Mouse (Mus musculus) limb, embryonic 11.5 days (tissue): ENCODE data around the gene Mlxip. TPM values are rescaled to one million over a fixed set of nuclear protein-coding genes. Genes with fewer than 3 reads are reported as not detected.

Source experiments
- ATAC-seq: fragments of 200-750 bp; cut with Nextera tagmentation; 2 replicates; pipeline ENCODE4 v1.8.0; 2017; ENCODE audit warnings: low read depth; ENCODE audit not compliant: insufficient number of reproducible peaks, low FRiP score, low TSS enrichment
- DNase-seq: peaks from one replicate; pipeline ENCODE4 v3.0.0-alpha.2; 2015; ENCODE audit warnings: low spot score
- H3K27ac ChIP-seq: fragments of 300-500 bp; sonication (generic); replicated peaks from 2 replicates; pipeline ENCODE4 v1.5.1; 2014; ENCODE audit warnings: low read depth, mild to moderate bottlenecking, low read length
- H3K27me3 ChIP-seq: fragments of 300-500 bp; sonication (generic); 2 replicates; pipeline ENCODE4 v1.6.1; 2014; ENCODE audit warnings: mild to moderate bottlenecking, low read length, mixed read lengths; ENCODE audit not compliant: control insufficient read depth, insufficient read depth
- H3K36me3 ChIP-seq: fragments of 300-500 bp; sonication (generic); 2 replicates; pipeline ENCODE4 v1.6.1; 2014; ENCODE audit warnings: mild to moderate bottlenecking, low read length, moderate library complexity, mixed read lengths; ENCODE audit not compliant: control insufficient read depth, insufficient read depth
- H3K4me1 ChIP-seq: fragments of 300-500 bp; sonication (generic); 2 replicates; pipeline ENCODE4 v1.6.1; 2014; ENCODE audit warnings: low read length, mixed read lengths; ENCODE audit not compliant: control insufficient read depth, insufficient read depth
- H3K4me2 ChIP-seq: fragments of 300-500 bp; sonication (generic); 2 replicates; pipeline ENCODE4 v1.6.1; 2014; ENCODE audit warnings: low read depth, mild to moderate bottlenecking, moderate library complexity; ENCODE audit not compliant: severe bottlenecking
- H3K4me3 ChIP-seq: fragments of 300-500 bp; sonication (generic); 2 replicates; pipeline ENCODE4 v1.5.1; 2014; ENCODE audit warnings: low read depth, low read length
- H3K9ac ChIP-seq: fragments of 300-500 bp; sonication (generic); 2 replicates; pipeline ENCODE4 v1.6.1; 2014; ENCODE audit warnings: mild to moderate bottlenecking, low read length
- H3K9me3 ChIP-seq: fragments of 300-500 bp; sonication (generic); 2 replicates; pipeline ENCODE4 v1.6.1; 2016; ENCODE audit warnings: low read length; ENCODE audit not compliant: control insufficient read depth
- WGBS: fragments of 180-500 bp; shearing (Covaris S2); extraction: QIAGEN DNeasy Blood & Tissue Kit; methylation state at CpG from one replicate; pipeline ENCODE4 v1.1.7; 2014; 5-methylcytosine and 5-hydroxymethylcytosine counted together
- polyA plus RNA-seq: library from polyadenylated mRNA; unstranded; fragments of >200 nt; fragmentation: Nextera tagmentation; extraction: Ambion mirVana; gene quantifications from 2 replicates; pipeline ENCODE4 v1.2.1, GENCODE M21; 2014

Mlxip gene
- polyA plus RNA-seq, 1 experiment from 2014 or later: 19.3 TPM

DNA sequence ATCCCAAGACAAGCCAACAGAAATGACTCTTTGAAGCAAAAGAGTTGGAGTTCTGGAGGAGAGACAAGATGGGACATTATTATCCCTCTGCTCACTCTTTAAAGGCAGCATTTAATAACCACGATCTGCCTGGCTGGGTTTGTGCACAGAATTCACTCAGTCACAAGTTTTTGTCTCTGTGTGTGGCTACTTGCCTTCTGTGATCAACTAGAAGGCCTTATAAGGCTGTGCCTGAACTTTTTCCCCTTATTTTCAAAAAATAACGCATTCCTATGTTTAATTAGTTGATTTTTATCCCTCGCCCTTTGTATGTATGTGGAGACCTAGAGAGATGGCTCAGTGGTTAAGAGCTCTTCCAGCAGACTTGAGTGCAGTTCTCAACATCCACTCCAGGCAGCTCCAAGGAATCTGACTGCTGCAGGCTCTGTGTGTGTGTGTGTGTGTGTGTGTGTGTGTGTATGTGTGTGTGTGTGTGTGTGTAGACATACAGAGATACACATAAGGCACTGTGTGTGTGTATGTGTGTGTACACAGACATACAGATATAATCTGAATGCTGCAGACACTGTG lies 37.8 kb downstream of the Mlxip start:
- Histone ChIP-seq H3K4me3 (no peak overlapping the region), H3K4me2 (no peak overlapping the region), H3K27ac (no peak overlapping the region), H3K9ac (no peak overlapping the region), H3K36me3 (no peaks in the 10 kb centered on the region), H3K9me3 (no peaks in the 10 kb centered on the region), H3K4me1 (no peaks in the 10 kb centered on the region), H3K27me3 (no peaks in the 10 kb centered on the region)
- WGBS: 93% methylated on average over 3 of the region's 3 CpGs
- DNase-seq: no peak
- ATAC-seq: no peak

DNA sequence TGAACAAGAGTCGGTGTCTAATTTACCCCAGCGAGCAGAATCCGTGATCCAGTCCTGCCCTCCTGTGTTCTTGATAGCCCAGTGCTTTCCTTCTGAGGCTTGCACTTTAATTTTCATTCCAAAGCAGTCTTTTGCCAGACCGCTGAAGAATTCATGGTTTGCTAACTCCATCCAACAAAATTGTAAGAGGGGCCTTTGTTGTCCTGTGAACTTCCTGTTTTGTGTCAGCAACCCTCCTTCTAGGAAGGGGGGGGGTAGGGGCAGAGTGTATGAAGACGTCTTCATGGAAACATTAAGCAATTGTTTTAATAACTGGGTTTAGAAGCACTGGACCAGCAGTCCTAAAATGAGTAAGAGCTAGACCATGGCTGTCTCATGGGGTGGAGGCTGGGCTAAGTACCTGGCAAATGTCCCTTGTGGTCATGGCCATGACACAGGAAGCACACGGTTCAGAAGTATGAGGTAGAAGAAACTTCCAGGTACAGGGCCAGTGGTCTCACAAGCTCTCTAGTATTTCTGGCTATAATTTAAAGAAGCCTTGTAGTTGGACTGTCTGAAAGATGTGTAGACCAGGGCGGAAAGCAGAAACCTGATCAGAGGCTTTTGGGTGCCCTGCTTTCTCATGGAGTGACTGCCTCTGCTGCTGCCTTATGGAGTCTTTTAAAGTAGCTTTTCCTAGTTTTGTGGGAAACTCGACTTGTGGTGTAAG lies 41.6 kb downstream of the Mlxip start:
- ATAC-seq: no peak
- WGBS: 77% methylated on average over 8 of the region's 8 CpGs
- no peak overlapping the region for H3K9ac ChIP-seq

DNA sequence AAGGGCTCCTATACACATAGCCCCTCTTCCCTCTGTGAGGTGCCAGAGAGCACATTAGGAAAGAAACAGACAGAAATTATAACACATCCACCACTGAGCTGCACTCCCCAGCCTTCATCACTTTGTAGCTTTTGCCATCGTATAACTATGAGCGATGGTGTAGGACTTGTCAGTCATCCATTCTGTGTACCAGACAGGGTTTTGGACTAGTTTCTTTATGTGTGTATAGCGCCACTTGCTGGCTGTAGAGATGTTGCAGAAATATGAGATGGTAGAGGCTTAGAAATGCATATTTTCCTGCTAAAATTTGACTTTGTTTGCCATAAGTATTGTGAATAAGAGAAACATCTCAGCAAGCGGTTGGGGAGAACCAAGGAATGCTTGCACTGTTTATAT lies 42.2 kb downstream of the Mlxip start:
- ATAC-seq: no peak
- H3K36me3 ChIP-seq: no peaks in the 10 kb centered on the region
- WGBS: 64% methylated on average over 4 of the region's 4 CpGs
- no peak overlapping the region for H3K4me3 ChIP-seq
- H3K27me3 ChIP-seq: no peaks in the 10 kb centered on the region
- peak; percentile 63 for DNase-seq
- H3K9ac ChIP-seq: no peak overlapping the region
- no peak overlapping the region for H3K27ac ChIP-seq
- no peak overlapping the region for H3K4me2 ChIP-seq
- H3K4me1 ChIP-seq: no peaks in the 10 kb centered on the region
- H3K9me3 ChIP-seq: no peaks in the 10 kb centered on the region

More for the DNA sequence above, 41.6 kb downstream of the Mlxip start:
- H3K9me3 ChIP-seq: no peaks in the 10 kb centered on the region
- H3K36me3 ChIP-seq: no peaks in the 10 kb centered on the region
- H3K4me1 ChIP-seq: no peaks in the 10 kb centered on the region
- no peak overlapping the region for H3K4me3 ChIP-seq
- no peaks in the 10 kb centered on the region for H3K27me3 ChIP-seq
- no peak overlapping the region for H3K27ac ChIP-seq
- DNase-seq: no peak
- no peak overlapping the region for H3K4me2 ChIP-seq

DNA sequence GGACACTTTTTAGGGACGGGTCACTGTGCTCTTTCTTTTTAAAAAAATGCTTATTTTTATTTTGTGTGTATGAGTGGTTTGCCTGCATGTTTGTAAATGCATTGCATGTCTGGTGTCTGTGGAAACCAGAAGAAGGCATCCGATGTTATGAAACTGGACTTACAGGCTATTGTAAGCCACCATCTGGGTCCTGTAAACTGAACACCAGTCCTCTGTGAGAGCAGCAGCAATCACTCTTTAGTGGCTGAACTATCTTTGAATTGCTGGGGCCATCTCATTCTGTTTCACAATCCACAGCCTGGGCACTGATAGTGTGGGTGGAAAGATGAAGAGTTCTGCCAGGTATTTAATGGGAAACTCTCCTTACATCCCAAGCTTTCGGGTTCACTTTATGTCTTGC lies 43.8 kb downstream of the Mlxip start:
- H3K9ac ChIP-seq: no peak overlapping the region
- no peak overlapping the region for H3K4me3 ChIP-seq
- no peaks in the 10 kb centered on the region for H3K27me3 ChIP-seq
- no peak for DNase-seq
- H3K36me3 ChIP-seq: 0 out of 2 replicates have a peak, but pooled peaks cover 2% of the 10 kb centered on the region
- WGBS: 91% methylated on average over 3 of the region's 3 CpGs
- H3K4me1 ChIP-seq: no peaks in the 10 kb centered on the region
- H3K9me3 ChIP-seq: no peaks in the 10 kb centered on the region
- H3K27ac ChIP-seq: no peak overlapping the region
- ATAC-seq: no peak
- no peak overlapping the region for H3K4me2 ChIP-seq

DNA sequence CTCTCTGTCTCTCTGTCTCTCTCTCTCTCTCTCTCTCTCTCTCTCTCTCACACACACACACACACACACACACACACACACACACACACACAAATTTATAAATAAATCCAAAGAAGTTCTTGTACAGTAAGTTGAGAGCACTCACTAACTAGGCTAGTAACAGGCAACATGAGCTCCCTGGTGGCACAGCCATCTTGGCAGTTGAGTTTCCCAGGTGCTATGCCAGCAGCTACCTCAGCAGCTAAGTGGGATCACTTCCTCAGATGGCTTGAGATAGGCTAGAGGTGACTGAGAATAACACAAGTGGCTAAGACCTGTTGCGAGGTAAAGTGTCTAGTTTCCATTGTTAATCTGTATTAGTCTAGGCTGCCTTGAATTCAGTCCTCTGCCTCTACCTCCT lies 44.7 kb downstream of the Mlxip start:
- H3K4me2 ChIP-seq: no peak overlapping the region
- ATAC-seq (no peak), DNase-seq (no peak)
- H3K9ac ChIP-seq: no peak overlapping the region
- H3K27ac ChIP-seq: no peak overlapping the region
- H3K9me3 ChIP-seq: no peaks in the 10 kb centered on the region
- H3K36me3 ChIP-seq: 0 out of 2 replicates have a peak, but pooled peaks cover 2% of the 10 kb centered on the region
- no peak overlapping the region for H3K4me3 ChIP-seq
- no peaks in the 10 kb centered on the region for H3K4me1 ChIP-seq
- 100% methylated on average over 1 of the region's 1 CpGs for WGBS
- H3K27me3 ChIP-seq: no peaks in the 10 kb centered on the region

DNA sequence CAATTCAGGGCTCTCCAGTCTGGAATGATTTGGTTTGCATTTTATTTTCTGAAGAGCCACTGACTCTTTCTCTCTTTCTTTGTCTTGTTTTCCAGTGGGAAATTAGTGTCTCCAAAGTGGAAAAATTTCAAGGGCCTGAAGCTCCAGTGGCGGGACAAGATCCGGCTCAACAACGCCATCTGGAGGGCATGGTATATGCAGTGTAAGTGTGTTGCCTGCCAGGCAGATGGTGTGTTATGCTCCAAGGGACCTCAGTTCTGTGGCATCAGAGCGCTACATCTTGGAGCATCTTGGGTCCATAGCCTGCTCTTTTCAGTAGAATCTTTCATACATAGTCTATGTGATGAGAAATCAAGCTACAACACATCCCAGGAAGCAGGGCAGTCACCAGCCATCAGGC lies 45.3 kb downstream of the Mlxip start:
- no peak overlapping the region for H3K9ac ChIP-seq
- H3K27me3 ChIP-seq: no peaks in the 10 kb centered on the region
- H3K4me1 ChIP-seq: no peaks in the 10 kb centered on the region
- ATAC-seq (no peak), DNase-seq (no peak)
- H3K4me2 ChIP-seq: no peak overlapping the region
- peaks cover 2% of the 10 kb centered on the region; the same call in 1 of the 2 replicates for H3K36me3 ChIP-seq
- WGBS: 81% methylated on average over 4 of the region's 4 CpGs
- H3K9me3 ChIP-seq: no peaks in the 10 kb centered on the region
- no peak overlapping the region for H3K27ac ChIP-seq
- no peak overlapping the region for H3K4me3 ChIP-seq

DNA sequence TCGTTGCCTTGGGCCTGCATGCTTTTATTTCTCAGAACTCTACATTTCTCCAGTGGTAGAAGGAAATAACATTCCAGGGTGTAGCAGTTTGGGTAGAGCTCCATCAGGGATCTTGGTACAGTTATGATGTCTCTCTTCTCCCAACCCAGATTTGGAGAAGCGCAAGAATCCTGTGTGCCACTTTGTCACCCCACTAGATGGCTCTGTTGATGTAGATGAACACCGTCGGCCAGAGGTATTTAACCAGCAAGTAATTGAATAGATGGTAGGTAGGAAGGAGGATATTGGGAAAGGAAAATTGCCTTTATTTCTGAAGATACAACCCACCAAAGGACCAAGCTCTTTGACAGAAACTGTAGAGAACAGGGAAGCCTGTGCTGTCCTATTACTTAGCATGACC lies 46.1 kb downstream of the Mlxip start:
- Histone ChIP-seq H3K4me3 (no peak overlapping the region), H3K4me1 (no peaks in the 10 kb centered on the region), H3K9me3 (no peaks in the 10 kb centered on the region), H3K36me3 (peaks cover 4% of the 10 kb centered on the region; the same call in 1 of the 2 replicates), H3K9ac (no peak overlapping the region), H3K27ac (no peak overlapping the region), H3K27me3 (no peaks in the 10 kb centered on the region), H3K4me2 (no peak overlapping the region)
- ATAC-seq (no peak), DNase-seq (no peak)
- 77% methylated on average over 4 of the region's 4 CpGs for WGBS

DNA sequence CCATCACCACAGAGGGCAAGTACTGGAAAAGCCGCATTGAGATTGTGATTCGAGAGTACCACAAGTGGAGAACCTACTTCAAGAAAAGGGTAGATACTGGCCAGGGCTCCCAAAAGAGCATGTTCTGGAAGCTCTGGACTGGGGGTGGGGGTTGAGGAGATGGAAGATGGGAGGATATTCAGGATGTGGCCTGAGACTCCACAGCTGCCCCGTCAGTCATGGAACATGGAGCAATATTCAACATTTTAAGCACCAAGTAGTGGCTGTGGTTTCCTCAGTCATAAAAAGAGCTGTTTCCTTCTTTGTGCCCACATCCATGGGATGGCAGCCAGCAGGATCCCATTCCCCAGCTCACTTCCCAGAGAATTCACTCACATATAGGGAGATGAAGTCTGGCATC lies 47.7 kb downstream of the Mlxip start:
- Histone ChIP-seq H3K27me3 (no peaks in the 10 kb centered on the region), H3K9me3 (no peaks in the 10 kb centered on the region), H3K27ac (no peak overlapping the region), H3K36me3 (peaks cover 9% of the 10 kb centered on the region), H3K9ac (no peak overlapping the region), H3K4me2 (no peak overlapping the region), H3K4me1 (no peaks in the 10 kb centered on the region), H3K4me3 (no peak overlapping the region)
- WGBS: 92% methylated on average over 3 of the region's 3 CpGs
- no peak for ATAC-seq
- DNase-seq: no peak
